ENCODE assay signal across 28 mouse cellular contexts in genomic region chr11:109876767-109877166, GRCm38 (mm10). TPM values are rescaled to one million over a fixed set of nuclear protein-coding genes. Genes with fewer than 3 reads are reported as not detected.
DNase-seq lines count a peak whose midpoint lies in the region; ATAC-seq and TF ChIP-seq lines count a peak whose summit lies in the region.
"Had no signal": no experiment of that assay in that cellular context is flagged by ENCODE, and none has a peak within 500 bp of the region (broad histone marks: within the 10 kb centered on the region; RNA-seq: fewer than 3 reads in every experiment).

No protein-coding gene starts in this region.

- TF ChIP-seq CTCF in gastrocnemius, adult 2 months (IDR thresholded peaks at IDR 0.05), result no peak
- TF ChIP-seq CTCF in lung, adult 2 months (IDR thresholded peaks at IDR 0.05; ENCODE audit: insufficient read depth, low read length), result no peak
- TF ChIP-seq CTCF in stomach, postnatal 0 days (IDR thresholded peaks at IDR 0.05; ENCODE audit: low read depth), result no peak

- intact Hi-C loops in gastrocnemius, adult 2 months (cut with DNase I), result no loop called here
- intact Hi-C loops in gastrocnemius, postnatal 14 days (cut with DNase I; ENCODE audit: low total_unique reads), result no loop called here

- H3K4me1 ChIP-seq in lung, embryonic 15.5 days, result no peaks in the 10 kb centered on the region
- H3K4me1 ChIP-seq in lung, adult 2 months (ENCODE audit: control insufficient read depth, insufficient read depth, low read length), result no peaks in the 10 kb centered on the region
- H3K4me1 ChIP-seq in limb, embryonic 14.5 days (ENCODE audit: control insufficient read depth, insufficient read depth, low read length), result no peaks in the 10 kb centered on the region
- H3K4me1 ChIP-seq in stomach, postnatal 0 days (replicated peaks; ENCODE audit: control insufficient read depth, insufficient read depth), result no peaks in the 10 kb centered on the region
- H3K4me1 ChIP-seq: forebrain, embryonic 13.5 days had no signal

- no peak for TF ChIP-seq POLR2A in lung, adult 2 months (IDR thresholded peaks at IDR 0.05; ENCODE audit: borderline replicate concordance, extremely low read depth, low read depth, low read length)
- TF ChIP-seq POLR2A in limb, embryonic 14.5 days (IDR thresholded peaks at IDR 0.05; ENCODE audit: borderline replicate concordance, extremely low read depth, insufficient read depth, insufficient read length), result no peak

- 61% methylated on average over 9 of the region's 9 CpGs for WGBS in lung, embryonic 15.5 days
- WGBS in lung, adult 2 months, result 76% methylated on average over 9 of the region's 9 CpGs
- WGBS in limb, embryonic 14.5 days, result 80% methylated on average over 9 of the region's 9 CpGs
- 43% methylated on average over 9 of the region's 9 CpGs for WGBS in stomach, postnatal 0 days

- no peak overlapping the region for H3K4me2 ChIP-seq in lung, embryonic 15.5 days
- H3K4me2 ChIP-seq in limb, embryonic 14.5 days (replicated peaks; ENCODE audit: low read depth, low read length, severe bottlenecking), result no peak overlapping the region
- H3K4me2 ChIP-seq in stomach, postnatal 0 days (replicated peaks; ENCODE audit: low read depth), result no peak overlapping the region; the same call in 1 of the 2 replicates
- H3K4me2 ChIP-seq: forebrain, embryonic 13.5 days; heart, embryonic 11.5 days had no signal

- H3K4me3 ChIP-seq in gastrocnemius, adult 2 months, result no peak overlapping the region
- no peak overlapping the region for H3K4me3 ChIP-seq in lung, embryonic 15.5 days
- no peak overlapping the region for H3K4me3 ChIP-seq in lung, adult 2 months (replicated peaks; ENCODE audit: extremely low read depth, low read depth, low read length)
- no peak overlapping the region for H3K4me3 ChIP-seq in limb, embryonic 14.5 days (replicated peaks; ENCODE audit: low read length)
- H3K4me3 ChIP-seq in stomach, postnatal 0 days (ENCODE audit: low read depth, low read length), result no peak overlapping the region
- H3K4me3 ChIP-seq: erythroblast, embryonic 14.5 days; forebrain, embryonic 13.5 days had no signal

- no peaks in the 10 kb centered on the region for H3K9me3 ChIP-seq in lung, embryonic 15.5 days
- no peaks in the 10 kb centered on the region for H3K9me3 ChIP-seq in limb, embryonic 14.5 days (ENCODE audit: control insufficient read depth, low read length)
- H3K9me3 ChIP-seq in stomach, postnatal 0 days (ENCODE audit: control insufficient read depth, low read length), result no peaks in the 10 kb centered on the region
- H3K9me3 ChIP-seq: forebrain, embryonic 13.5 days had no signal

- H3K27me3 ChIP-seq in lung, embryonic 15.5 days, result no peaks in the 10 kb centered on the region
- H3K27me3 ChIP-seq in limb, embryonic 14.5 days (ENCODE audit: control insufficient read depth, insufficient read depth, low read length), result no peaks in the 10 kb centered on the region
- no peaks in the 10 kb centered on the region for H3K27me3 ChIP-seq in stomach, postnatal 0 days (ENCODE audit: control insufficient read depth, insufficient read depth, low read length)
- H3K27me3 ChIP-seq: forebrain, embryonic 13.5 days; Patski had no signal

- no peak for TF ChIP-seq EP300 in stomach, postnatal 0 days (optimal IDR thresholded peaks at IDR 0.05)

- no peaks in the 10 kb centered on the region for H3K36me3 ChIP-seq in lung, embryonic 15.5 days
- H3K36me3 ChIP-seq in limb, embryonic 14.5 days (ENCODE audit: control insufficient read depth, insufficient read depth, low read length), result no peaks in the 10 kb centered on the region
- no peaks in the 10 kb centered on the region for H3K36me3 ChIP-seq in stomach, postnatal 0 days (ENCODE audit: control insufficient read depth, insufficient read depth, low read length)

- H3K9ac ChIP-seq in lung, embryonic 15.5 days, result no peak overlapping the region
- H3K9ac ChIP-seq in limb, embryonic 14.5 days (ENCODE audit: low read depth, low read length, severe bottlenecking), result no peak overlapping the region
- H3K9ac ChIP-seq in stomach, postnatal 0 days (ENCODE audit: low read length), result no peak overlapping the region
- H3K9ac ChIP-seq: forebrain, embryonic 13.5 days; liver, postnatal 0 days had no signal

- DNase-seq in gastrocnemius, adult 2 months, result no peak
- DNase-seq in gastrocnemius, postnatal 14 days, result no peak
- DNase-seq in lung, adult 2 months, result no peak
- DNase-seq in limb, embryonic 14.5 days (ENCODE audit: low spot score), result peak; percentile 32
- no peak for DNase-seq in stomach, postnatal 0 days (ENCODE audit: low spot score)
- no peak for DNase-seq in neural tube, embryonic 10.5 days (ENCODE audit: extremely low spot score, low spot score)
- DNase-seq: adrenal gland, adult 8-10 months; cerebellum, postnatal 25 days; heart, postnatal 10 days; kidney, adult 18-20 months; kidney, postnatal 36 days; liver, postnatal 0 days; right cerebral cortex, postnatal 25 days; thymus, postnatal 14 days had no signal

- ATAC-seq in lung, embryonic 15.5 days (ENCODE audit: borderline replicate concordance, extremely low read depth, low FRiP score, low TSS enrichment), result peak; percentile 50; the same call in 1 of the 2 replicates
- ATAC-seq in limb, embryonic 14.5 days (ENCODE audit: low FRiP score, low read depth), result no peak
- peak; percentile 58; the same call in 1 of the 2 replicates for ATAC-seq in stomach, postnatal 0 days (ENCODE audit: low FRiP score, low TSS enrichment)
- ATAC-seq: CD4-positive, CD25-positive, alpha-beta regulatory T cell, adult 4 months; forebrain, embryonic 13.5 days; liver, postnatal 0 days; Patski had no signal

- peak overlapping the region; percentile 89 for H3K27ac ChIP-seq in gastrocnemius, adult 2 months
- H3K27ac ChIP-seq in lung, embryonic 15.5 days, result peak overlapping the region; percentile 37; the same call in 1 of the 2 replicates
- H3K27ac ChIP-seq in limb, embryonic 14.5 days (replicated peaks; ENCODE audit: low read depth, low read length), result no peak overlapping the region
- peak overlapping the region; percentile 35; the same call in 1 of the 2 replicates for H3K27ac ChIP-seq in stomach, postnatal 0 days (replicated peaks)
- H3K27ac ChIP-seq: forebrain, embryonic 13.5 days had no signal

RNA-seq across cellular contexts. Expression of gene 1700012B07Rik, which starts 48.9 kb away (rescaled TPM):
- not detected for total RNA-seq in gastrocnemius, adult 2 months (2021)
- not detected for total RNA-seq in gastrocnemius, postnatal 14 days (2021)
- not detected in 2 replicates for polyA plus RNA-seq in lung, embryonic 15.5 days (2015; fragmentation: Nextera tagmentation; extraction: Ambion mirVana)
- 0.12 and 0.26 TPM in 2 replicates for polyA plus RNA-seq in lung, adult 2 months (2012; rRNA removed)
- not detected in 2 replicates for polyA plus RNA-seq in limb, embryonic 14.5 days (2012; rRNA removed)
- not detected in 2 replicates for polyA plus RNA-seq in limb, embryonic 14.5 days (2014; fragmentation: Nextera tagmentation; extraction: Ambion mirVana)
- polyA plus RNA-seq in stomach, postnatal 0 days (2015; fragmentation: Nextera tagmentation; extraction: Ambion mirVana), result not detected in 2 replicates
- total RNA-seq: adrenal gland, adult 8-10 months; ES-E14; gastrocnemius, postnatal 4 days; heart, postnatal 10 days; layer of hippocampus, postnatal 14 days; left cerebral cortex, postnatal 10 days; liver, adult 2 months; megakaryocyte-erythroid progenitor cell, adult 5-6 weeks; midbrain, postnatal 0 days had no signal
- polyA plus RNA-seq: erythroblast, embryonic 14.5 days; forebrain, embryonic 13.5 days; heart, embryonic 11.5 days; hindbrain, embryonic 11.5 days; liver, adult 2 months; midbrain, postnatal 0 days; Patski had no signal
